Mouse (Mus musculus): ENCODE data around the gene Asic2.

- TF ChIP-seq CHD1 (IDR thresholded peaks at IDR 0.05; ENCODE audit: low read depth, low read length) (no peak), CTCF (IDR thresholded peaks at IDR 0.05 in 2 of 3, conservative IDR thresholded peaks at IDR 0.05 in 1 of 3; ENCODE audit: control insufficient read depth in 1 of 3, insufficient read depth in 1 of 3, low read depth in 2 of 3, low read length in 3 of 3, poor library complexity in 1 of 3, severe bottlenecking in 1 of 3) (no peak), ZNF384 (IDR thresholded peaks at IDR 0.05; ENCODE audit: low read depth, low read length) (no peak), GATA1 (IDR thresholded peaks at IDR 0.05; ENCODE audit: low read depth, low read length) (no peak), EP300 (IDR thresholded peaks at IDR 0.05; ENCODE audit: low read depth in 1 of 2, low read length in 2 of 2) (no peak), BHLHE40 (IDR thresholded peaks at IDR 0.05; ENCODE audit: borderline replicate concordance, low read depth, low read length) (no peak), E2F4 (IDR thresholded peaks at IDR 0.05; ENCODE audit: borderline replicate concordance, low read depth, low read length) (no peak), CHD2 (IDR thresholded peaks at IDR 0.05; ENCODE audit: low read length) (no peak)
Measured at GRCm38 (mm10) chr11:82010115-82010514, 41.9 kb upstream of the Asic2 start.
